Mouse (Mus musculus) liver, embryonic 12.5 days (tissue): ENCODE measurements around the gene Gtsf1. TPM values are rescaled to one million over a fixed set of nuclear protein-coding genes. Genes with fewer than 3 reads are reported as not detected.
A peak's percentile ranks its signal among the peaks of the same experiment; 100 is the strongest.
"Not testable (repeated sequence)": the region's sequence is repeated elsewhere in the genome, so short reads cannot be mapped to it uniquely, and the experiment has no call there.

Source experiments
- ATAC-seq: fragments of 200-750 bp; cut with Nextera tagmentation; 2 replicates; pipeline ENCODE4 v1.8.0; 2017; ENCODE audit warnings: moderate number of reproducible peaks, mild to moderate bottlenecking, moderate library complexity
- H3K27ac ChIP-seq: fragments of 300-500 bp; sonication (generic); 2 replicates; pipeline ENCODE4 v1.5.1; 2016; ENCODE audit warnings: mild to moderate bottlenecking
- H3K27me3 ChIP-seq: fragments of 300-500 bp; sonication (generic); replicated peaks from 2 replicates; pipeline ENCODE4 v1.6.1; 2016; ENCODE audit warnings: mild to moderate bottlenecking, moderate library complexity
- H3K36me3 ChIP-seq: fragments of 300-500 bp; sonication (generic); 2 replicates; pipeline ENCODE4 v1.6.1; 2016; ENCODE audit warnings: mild to moderate bottlenecking, moderate library complexity
- H3K4me1 ChIP-seq: fragments of 300-500 bp; sonication (generic); 2 replicates; pipeline ENCODE4 v1.6.1; 2016
- H3K4me2 ChIP-seq: fragments of 300-500 bp; sonication (generic); 2 replicates; pipeline ENCODE4 v1.6.1; 2016; ENCODE audit warnings: mild to moderate bottlenecking, moderate library complexity
- H3K4me3 ChIP-seq: fragments of 300-500 bp; sonication (generic); 2 replicates; pipeline ENCODE4 v1.5.1; 2016; ENCODE audit warnings: mild to moderate bottlenecking, moderate library complexity
- H3K9ac ChIP-seq: fragments of 300-500 bp; sonication (generic); 2 replicates; pipeline ENCODE4 v1.6.1; 2016; ENCODE audit warnings: mild to moderate bottlenecking, moderate library complexity
- H3K9me3 ChIP-seq: fragments of 300-500 bp; sonication (generic); replicated peaks from 2 replicates; pipeline ENCODE4 v1.6.1; 2016; ENCODE audit warnings: mild to moderate bottlenecking, moderate library complexity
- WGBS: fragments of 180-500 bp; shearing (Covaris S2); methylation state at CpG from one replicate; pipeline ENCODE4 v1.1.7; 2016; ENCODE audit not compliant: insufficient replicate concordance; 5-methylcytosine and 5-hydroxymethylcytosine counted together
- polyA plus RNA-seq: library from polyadenylated mRNA; unstranded; fragments of >200 nt; fragmentation: Nextera tagmentation; extraction: Ambion mirVana; gene quantifications from 2 replicates; pipeline ENCODE4 v1.2.1, GENCODE M21; 2016

Gene Gtsf1
- not detected in 2 replicates for polyA plus RNA-seq

DNA sequence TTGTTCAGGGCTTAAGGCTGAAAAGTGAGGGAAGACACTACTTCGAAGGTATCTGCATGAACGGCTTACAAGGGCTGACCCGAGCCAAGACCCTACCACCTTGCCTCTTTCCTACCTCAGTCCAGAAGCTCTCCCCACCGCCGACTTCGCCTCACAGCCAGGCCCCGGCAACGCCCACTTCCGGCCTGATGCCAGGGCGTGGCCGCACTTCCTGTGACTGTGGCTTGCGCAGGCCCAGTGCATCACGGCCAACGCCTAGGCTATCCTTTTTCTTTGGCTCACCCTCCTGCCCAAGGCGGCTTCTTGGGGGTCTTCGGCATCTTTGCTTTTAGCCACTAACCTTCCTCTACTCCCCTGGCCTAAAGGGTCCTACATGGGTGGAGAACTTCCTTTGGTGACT is at the start of gene Gtsf1:
Gtsf1 (minus strand) TSS at position 230 of the 400 bp plus-strand sequence.
- 77% methylated on average over 16 of the region's 16 CpGs for WGBS
- no peaks in the 10 kb centered on the region for H3K9me3 ChIP-seq
- no peak within 1 kb of the TSS for H3K4me3 ChIP-seq
- H3K4me1 ChIP-seq = no peaks in the 10 kb centered on the region
- H3K27me3 ChIP-seq = no peaks in the 10 kb centered on the region
- no peaks in the 10 kb centered on the region for H3K36me3 ChIP-seq
- ATAC-seq = no peak
- no peak within 1 kb of the TSS for H3K4me2 ChIP-seq
- H3K27ac ChIP-seq = no peak within 1 kb of the TSS
- H3K9ac ChIP-seq = no peak within 1 kb of the TSS

DNA sequence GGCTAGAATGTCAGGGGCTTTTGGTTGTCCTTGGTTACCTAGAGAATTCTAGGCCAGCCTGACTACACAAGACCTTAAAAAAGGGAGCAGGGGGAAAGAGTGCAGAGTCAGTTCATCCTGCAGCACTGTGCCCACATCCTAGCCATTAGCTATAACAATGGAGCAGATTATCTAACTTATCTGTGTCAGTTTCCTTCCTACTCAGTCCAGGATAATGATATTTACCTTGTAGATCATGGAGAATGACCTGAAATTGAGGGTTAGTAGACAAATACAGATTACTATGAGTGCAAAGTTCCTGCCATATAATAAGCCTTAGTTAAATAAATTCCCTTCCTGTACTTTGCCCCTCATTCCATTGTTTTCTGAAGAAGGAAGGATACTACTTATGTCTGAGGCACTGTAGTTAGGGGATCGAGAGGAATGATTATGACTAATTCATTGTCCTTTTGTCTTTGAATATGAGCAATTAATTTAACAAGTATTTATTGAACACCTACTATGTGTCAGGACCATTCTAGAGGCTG is 48.9 kb upstream of the Gtsf1 start:
- no peaks in the 10 kb centered on the region for H3K9me3 ChIP-seq

DNA sequence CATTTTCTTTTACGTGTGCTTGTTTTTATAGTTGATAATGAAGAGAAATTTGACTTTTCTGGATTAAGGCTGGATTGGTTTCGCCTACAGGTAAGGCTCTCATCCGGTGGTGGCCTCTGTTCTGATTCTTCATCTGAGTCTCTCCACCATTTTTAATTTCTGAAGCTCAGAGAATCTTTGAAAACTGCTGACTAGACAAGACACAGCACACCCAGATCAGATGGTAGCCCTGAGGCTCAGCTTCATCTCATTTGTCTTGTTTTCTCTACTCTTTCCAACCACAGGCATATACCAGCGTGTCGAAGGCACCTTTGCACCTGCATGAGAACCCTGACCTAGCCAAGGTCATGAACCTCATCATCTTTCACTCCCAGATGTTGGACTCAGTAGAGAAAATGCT is 43.5 kb upstream of the Gtsf1 start:
- WGBS = 72% methylated on average over 5 of the region's 5 CpGs
- Histone ChIP-seq H3K9ac (no peak overlapping the region), H3K27ac (no peak overlapping the region), H3K4me3 (no peak overlapping the region), H3K9me3 (no peaks in the 10 kb centered on the region), H3K36me3 (no peaks in the 10 kb centered on the region), H3K27me3 (no peaks in the 10 kb centered on the region), H3K4me2 (no peak overlapping the region), H3K4me1 (no peaks in the 10 kb centered on the region)
- ATAC-seq = no peak

More for the DNA sequence above, 48.9 kb upstream of the Gtsf1 start:
- Histone ChIP-seq H3K4me1 (no peaks in the 10 kb centered on the region), H3K27me3 (no peaks in the 10 kb centered on the region), H3K36me3 (no peaks in the 10 kb centered on the region), H3K4me2 (no peak overlapping the region), H3K27ac (no peak overlapping the region), H3K9ac (no peak overlapping the region), H3K4me3 (no peak overlapping the region)
- no peak for ATAC-seq
- 57% methylated on average over 1 of the region's 1 CpGs for WGBS

DNA sequence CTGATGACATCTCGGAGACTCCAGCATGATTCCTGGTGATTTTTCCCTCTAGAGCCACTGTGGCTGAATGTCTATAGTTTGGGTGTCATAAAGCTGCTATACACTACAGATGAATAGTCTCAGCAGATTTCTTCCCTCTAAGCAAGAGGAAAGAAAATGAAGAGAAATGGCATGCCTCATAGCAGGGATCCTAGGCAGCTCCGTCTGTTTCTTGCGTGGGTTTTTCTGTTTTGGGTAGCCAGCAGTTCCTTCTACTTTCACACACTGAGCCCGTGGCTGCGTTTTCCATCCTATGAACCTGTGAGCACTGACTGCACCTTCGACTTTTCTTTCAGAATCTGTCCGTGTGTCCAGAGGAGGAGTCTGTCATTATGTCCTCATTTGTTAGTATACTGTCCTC is 42.9 kb upstream of the Gtsf1 start:
- H3K27ac ChIP-seq = no peak overlapping the region
- H3K4me3 ChIP-seq = no peak overlapping the region
- H3K9ac ChIP-seq = no peak overlapping the region
- H3K4me1 ChIP-seq = no peaks in the 10 kb centered on the region
- H3K36me3 ChIP-seq = no peaks in the 10 kb centered on the region
- no peak for ATAC-seq
- H3K27me3 ChIP-seq = no peaks in the 10 kb centered on the region
- WGBS = 74% methylated on average over 7 of the region's 7 CpGs
- no peaks in the 10 kb centered on the region for H3K9me3 ChIP-seq
- H3K4me2 ChIP-seq = no peak overlapping the region

GRCm38 (mm10) chr15:103472265-103472664 is 42.0 kb upstream of the Gtsf1 start:
- Histone ChIP-seq H3K27ac (no peak overlapping the region), H3K4me2 (no peak overlapping the region), H3K9me3 (no peaks in the 10 kb centered on the region), H3K4me3 (no peak overlapping the region), H3K4me1 (no peaks in the 10 kb centered on the region), H3K36me3 (no peaks in the 10 kb centered on the region), H3K9ac (no peak overlapping the region), H3K27me3 (no peaks in the 10 kb centered on the region)
- no peak for ATAC-seq
- WGBS = 51% methylated on average over 3 of the region's 3 CpGs

DNA sequence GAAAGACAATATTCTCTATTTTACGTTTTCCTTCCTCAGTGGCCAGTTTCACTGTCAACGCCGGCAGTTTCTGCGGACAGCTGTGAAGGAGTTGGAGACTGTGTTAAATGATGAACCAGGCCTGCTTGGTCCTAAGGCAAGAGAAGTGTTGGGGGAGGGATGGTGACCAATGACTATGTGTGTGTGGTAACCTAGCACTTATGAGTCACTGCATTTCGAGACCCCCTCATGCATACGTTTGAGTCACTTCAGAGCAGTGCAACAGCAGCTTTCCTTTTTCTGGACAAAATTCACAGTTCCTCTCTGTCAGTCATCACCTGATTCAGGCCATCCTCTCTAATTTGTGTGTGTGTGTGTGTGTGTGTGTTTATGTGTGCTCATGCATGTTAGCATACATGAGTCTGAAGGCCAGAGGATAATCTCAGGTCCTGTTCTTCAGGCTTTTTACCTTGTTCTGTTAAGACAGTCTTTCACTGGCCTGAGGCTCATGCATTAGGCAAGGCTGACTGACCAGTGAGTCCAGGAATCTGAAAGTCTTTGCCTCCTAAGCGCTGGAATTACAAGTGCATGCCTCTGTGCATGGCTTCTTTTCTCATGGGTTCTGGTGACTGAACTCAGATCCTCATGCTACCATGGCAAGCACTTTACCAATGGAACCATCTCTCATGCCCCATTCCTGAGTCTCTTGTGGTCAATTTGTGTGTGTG is 41.4 kb upstream of the Gtsf1 start:
- Histone ChIP-seq H3K9me3 (no peaks in the 10 kb centered on the region), H3K27ac (no peak overlapping the region), H3K4me2 (no peak overlapping the region), H3K9ac (no peak overlapping the region), H3K27me3 (no peaks in the 10 kb centered on the region), H3K4me3 (no peak overlapping the region), H3K36me3 (no peaks in the 10 kb centered on the region), H3K4me1 (no peaks in the 10 kb centered on the region)
- ATAC-seq = no peak
- 72% methylated on average over 7 of the region's 7 CpGs for WGBS

DNA sequence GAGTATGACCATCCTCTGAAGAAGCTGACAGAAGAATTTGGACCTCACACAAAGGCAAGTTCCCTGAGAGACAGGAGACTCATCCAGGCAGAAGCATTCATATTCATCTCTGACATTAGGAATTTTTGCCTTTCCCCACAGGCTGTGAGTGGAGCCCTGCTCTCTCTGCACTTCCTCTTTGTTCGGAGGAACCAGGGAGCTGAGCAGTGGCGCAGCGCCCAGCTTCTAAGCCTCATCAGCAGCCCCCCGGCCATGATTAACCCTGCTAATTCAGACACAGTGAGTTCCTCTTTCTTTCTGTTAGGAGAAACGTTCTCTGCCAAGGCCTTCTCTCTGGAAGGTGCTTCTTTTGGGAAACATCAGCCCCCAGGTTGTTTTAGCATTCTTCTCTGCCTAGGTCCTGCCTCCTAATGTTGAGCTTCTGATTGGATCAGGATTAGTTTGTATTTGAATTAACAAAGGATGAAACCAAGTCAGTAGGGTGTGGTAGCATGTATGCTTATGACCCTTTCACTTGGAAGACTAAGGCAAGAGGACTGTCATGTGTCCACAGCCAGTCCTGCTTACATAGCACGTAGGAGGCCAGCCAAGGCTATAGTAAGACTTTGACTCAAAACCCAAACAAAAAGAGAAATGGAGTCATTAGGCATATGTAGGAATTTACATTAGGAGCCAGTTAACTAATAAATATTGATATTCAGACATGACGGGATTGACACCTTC is 32.4 kb upstream of the Gtsf1 start:
- WGBS = 58% methylated on average over 7 of the region's 7 CpGs
- ATAC-seq = no peak

DNA sequence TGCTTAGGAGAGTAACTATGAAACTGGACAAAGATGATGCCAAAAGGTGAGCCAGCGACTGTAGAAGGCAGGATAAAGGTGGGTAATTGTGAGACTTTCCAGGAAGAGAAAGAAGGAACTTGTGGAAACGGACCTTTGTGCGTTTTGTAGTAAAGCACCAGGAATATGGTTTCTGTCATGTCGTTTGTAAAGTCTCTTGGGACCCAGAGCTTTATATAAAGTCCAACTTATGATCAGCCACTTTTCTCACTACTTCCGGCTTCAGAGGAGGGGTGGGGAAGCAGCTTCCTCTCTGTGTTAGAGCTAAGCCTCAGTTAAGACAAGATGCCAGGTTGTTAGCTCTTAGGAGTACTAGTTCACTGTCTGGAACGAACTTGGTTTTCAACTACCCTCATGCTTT is 24.2 kb upstream of the Gtsf1 start:
- no peak for ATAC-seq
- WGBS = 50% methylated on average over 6 of the region's 6 CpGs
- H3K4me2 ChIP-seq = peak overlapping the region; percentile 46
- no peaks in the 10 kb centered on the region for H3K4me1 ChIP-seq
- no peaks in the 10 kb centered on the region for H3K9me3 ChIP-seq
- H3K27ac ChIP-seq = no peak overlapping the region
- H3K27me3 ChIP-seq = no peaks in the 10 kb centered on the region
- H3K36me3 ChIP-seq = no peaks in the 10 kb centered on the region
- no peak overlapping the region for H3K9ac ChIP-seq
- H3K4me3 ChIP-seq = peak overlapping the region; percentile 37

More for the DNA sequence above, 32.4 kb upstream of the Gtsf1 start:
- no peaks in the 10 kb centered on the region for H3K9me3 ChIP-seq
- H3K36me3 ChIP-seq = no peaks in the 10 kb centered on the region; the same call in 1 of the 2 replicates
- H3K27me3 ChIP-seq = no peaks in the 10 kb centered on the region
- H3K9ac ChIP-seq = no peak overlapping the region
- H3K4me1 ChIP-seq = no peaks in the 10 kb centered on the region
- H3K4me2 ChIP-seq = no peak overlapping the region
- no peak overlapping the region for H3K4me3 ChIP-seq
- no peak overlapping the region for H3K27ac ChIP-seq

GRCm38 (mm10) chr15:103453551-103454218 is 23.4 kb upstream of the Gtsf1 start, which contains the start of gene Nckap1l:
TSS of gene Nckap1l (plus strand) at chr15:103453794.
- peak; percentile 82 for ATAC-seq
- H3K27ac ChIP-seq = no peak within 1 kb of the TSS
- no peaks in the 10 kb centered on the region for H3K27me3 ChIP-seq
- no peak within 1 kb of the TSS; the same call in 1 of the 2 replicates for H3K9ac ChIP-seq
- H3K36me3 ChIP-seq = no peaks in the 10 kb centered on the region
- 25% methylated on average over 13 of the region's 13 CpGs for WGBS
- H3K9me3 ChIP-seq = no peaks in the 10 kb centered on the region
- H3K4me1 ChIP-seq = no peaks in the 10 kb centered on the region
- H3K4me2 ChIP-seq = peak within 1 kb of the TSS; percentile 46
- H3K4me3 ChIP-seq = peak within 1 kb of the TSS; percentile 37

GRCm38 (mm10) chr15:103448369-103448768 is 18.1 kb upstream of the Gtsf1 start, which contains the start of gene Gtsf2:
TSS of gene Gtsf2 (minus strand) at chr15:103448469.
- Histone ChIP-seq H3K4me1 (no peaks in the 10 kb centered on the region), H3K27ac (no peak within 1 kb of the TSS), H3K4me3 (no peak within 1 kb of the TSS), H3K36me3 (no peaks in the 10 kb centered on the region), H3K9ac (no peak within 1 kb of the TSS), H3K9me3 (no peaks in the 10 kb centered on the region), H3K27me3 (no peaks in the 10 kb centered on the region), H3K4me2 (no peak within 1 kb of the TSS)
- ATAC-seq = no peak
- 45% methylated on average over 3 of the region's 3 CpGs for WGBS

DNA sequence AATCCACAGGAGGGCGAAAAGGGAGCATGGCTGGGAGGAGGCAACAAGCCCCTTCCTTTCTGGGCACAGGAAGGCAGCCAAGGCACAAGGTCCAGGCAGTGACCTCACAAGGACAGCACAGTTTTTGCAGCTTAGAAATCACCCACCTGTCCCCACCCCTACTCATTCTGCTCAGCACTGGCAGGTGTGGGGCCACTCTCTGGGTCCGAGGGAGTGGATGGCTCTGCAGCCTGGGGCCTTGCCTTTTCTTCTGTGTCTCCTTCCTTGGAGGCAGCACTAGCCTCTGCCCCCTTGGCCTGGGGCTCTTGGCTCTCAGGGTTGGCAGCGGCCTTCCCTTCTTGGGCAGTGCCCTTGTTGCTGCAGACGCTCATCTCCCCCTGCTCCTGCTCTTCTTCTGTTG is 15.7 kb upstream of the Gtsf1 start:
- 61% methylated on average over 4 of the region's 4 CpGs for WGBS
- not testable (repeated sequence) for ATAC-seq, H3K4me3 ChIP-seq, H3K9me3 ChIP-seq, H3K9ac ChIP-seq, H3K36me3 ChIP-seq, H3K27me3 ChIP-seq, H3K27ac ChIP-seq, H3K4me2 ChIP-seq, H3K4me1 ChIP-seq

GRCm38 (mm10) chr15:103427017-103427416 is 3.3 kb downstream of the Gtsf1 start:
- ATAC-seq = no peak
- H3K4me1 ChIP-seq = no peaks in the 10 kb centered on the region
- H3K27ac ChIP-seq = no peak overlapping the region
- no peak overlapping the region for H3K9ac ChIP-seq
- 51% methylated on average over 2 of the region's 2 CpGs for WGBS
- H3K36me3 ChIP-seq = no peaks in the 10 kb centered on the region
- H3K27me3 ChIP-seq = no peaks in the 10 kb centered on the region
- H3K4me3 ChIP-seq = no peak overlapping the region
- no peak overlapping the region for H3K4me2 ChIP-seq
- H3K9me3 ChIP-seq = no peaks in the 10 kb centered on the region
